Mouse (Mus musculus) ES-Bruce4 (cell line): ENCODE results near the gene Stub1. TPM values are rescaled to one million over a fixed set of nuclear protein-coding genes. Genes with fewer than 3 reads are reported as not detected.

Source experiments
- H3K27ac ChIP-seq: 2 replicates; pipeline ENCODE4 v1.5.1; 2012; ENCODE audit warnings: low read length, inconsistent platforms; ENCODE audit not compliant: insufficient read depth
- H3K27me3 ChIP-seq: 2 replicates; pipeline ENCODE4 v1.6.1; 2012; ENCODE audit warnings: mild to moderate bottlenecking, low read length, inconsistent platforms; ENCODE audit not compliant: control insufficient read depth, poor library complexity, insufficient read depth, severe bottlenecking
- H3K36me3 ChIP-seq: 2 replicates; pipeline ENCODE4 v1.6.1; 2012; ENCODE audit warnings: inconsistent platforms, mild to moderate bottlenecking, low read length, moderate library complexity; ENCODE audit not compliant: control insufficient read depth, poor library complexity, insufficient read depth, severe bottlenecking
- H3K4me1 ChIP-seq: one replicate; pipeline ENCODE4 v1.8.1; 2011; ENCODE audit warnings: low read length; ENCODE audit not compliant: control insufficient read depth, insufficient read depth
- H3K4me3 ChIP-seq: 2 replicates; pipeline ENCODE4 v1.5.1; 2011; ENCODE audit warnings: low read depth, mild to moderate bottlenecking, low read length
- H3K9ac ChIP-seq: 2 replicates; pipeline ENCODE4 v1.6.1; 2012; ENCODE audit warnings: low read depth, mild to moderate bottlenecking, inconsistent platforms; ENCODE audit not compliant: poor library complexity, severe bottlenecking
- H3K9me3 ChIP-seq: replicated peaks from 2 replicates; pipeline ENCODE4 v1.6.1; 2012; ENCODE audit warnings: mild to moderate bottlenecking, low read length, inconsistent platforms; ENCODE audit not compliant: control insufficient read depth, poor library complexity, insufficient read depth, severe bottlenecking
- CTCF ChIP-seq: IDR thresholded peaks from one replicate; pipeline ENCODE4 v1.8.1; 2011; ENCODE audit warnings: low read depth, low read length
- EP300 ChIP-seq: IDR thresholded peaks from 2 replicates; pipeline ENCODE4 v1.6.1; 2011; ENCODE audit warnings: low read depth, low read length; ENCODE audit not compliant: insufficient read depth
- POLR2A ChIP-seq: IDR thresholded peaks from one replicate; pipeline ENCODE4 v1.8.1; 2011; ENCODE audit warnings: low read length; ENCODE audit not compliant: insufficient read depth
- polyA plus RNA-seq: library from polyadenylated mRNA; stranded (reverse); fragments of >200 nt; gene quantifications from 2 replicates; pipeline ENCODE4 v1.2.4, GENCODE M21; 2011; ENCODE audit warnings: low read depth; ENCODE audit not compliant: missing spikeins, insufficient read depth, insufficient read length

Gene Stub1
- polyA plus RNA-seq, 1 experiment = 97.8 TPM

DNA sequence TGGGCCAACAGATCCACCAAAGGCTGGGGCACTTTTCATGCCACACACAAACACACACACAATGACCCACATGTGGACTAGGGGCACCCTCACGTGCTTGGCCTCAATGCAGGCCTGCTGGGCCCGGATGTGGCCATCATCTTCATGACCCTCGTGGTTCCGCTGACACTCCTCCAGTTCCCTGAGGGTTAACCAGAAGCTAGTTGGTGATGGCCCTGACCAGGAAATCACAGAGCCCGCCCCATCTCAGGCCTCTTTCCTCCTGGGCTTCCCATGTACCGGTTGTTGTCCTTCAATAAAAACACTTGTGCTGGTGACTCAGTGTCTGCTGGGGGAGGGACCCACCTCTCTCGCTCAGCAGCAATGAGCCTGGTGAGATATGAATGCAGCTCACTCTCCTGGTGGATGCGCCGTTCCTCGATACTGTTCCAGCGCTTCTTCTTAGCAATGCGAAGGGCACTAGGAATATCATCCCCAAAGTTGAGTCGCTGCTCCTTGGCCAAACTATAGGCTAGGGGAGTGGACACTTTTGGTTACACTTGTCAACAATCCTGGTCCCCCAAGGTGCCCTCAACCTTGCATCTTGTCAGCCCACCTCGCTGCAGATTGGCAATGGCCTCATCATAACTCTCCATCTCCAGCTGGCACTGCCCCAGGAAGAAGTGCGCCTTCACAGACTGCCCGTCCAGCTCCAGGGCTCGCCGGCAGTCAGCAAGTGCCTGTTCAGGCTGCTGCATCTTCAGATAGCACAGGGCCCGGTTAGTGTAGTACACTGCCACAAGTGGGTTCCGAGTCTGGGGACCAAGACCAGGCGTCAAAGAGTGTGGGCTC, 1.5 kb downstream of the Stub1 start:
- Histone ChIP-seq H3K9ac (peak overlapping the region; percentile 86), H3K36me3 (peaks cover 16% of the 10 kb centered on the region), H3K4me1 (peaks cover 4% of the 10 kb centered on the region)

DNA sequence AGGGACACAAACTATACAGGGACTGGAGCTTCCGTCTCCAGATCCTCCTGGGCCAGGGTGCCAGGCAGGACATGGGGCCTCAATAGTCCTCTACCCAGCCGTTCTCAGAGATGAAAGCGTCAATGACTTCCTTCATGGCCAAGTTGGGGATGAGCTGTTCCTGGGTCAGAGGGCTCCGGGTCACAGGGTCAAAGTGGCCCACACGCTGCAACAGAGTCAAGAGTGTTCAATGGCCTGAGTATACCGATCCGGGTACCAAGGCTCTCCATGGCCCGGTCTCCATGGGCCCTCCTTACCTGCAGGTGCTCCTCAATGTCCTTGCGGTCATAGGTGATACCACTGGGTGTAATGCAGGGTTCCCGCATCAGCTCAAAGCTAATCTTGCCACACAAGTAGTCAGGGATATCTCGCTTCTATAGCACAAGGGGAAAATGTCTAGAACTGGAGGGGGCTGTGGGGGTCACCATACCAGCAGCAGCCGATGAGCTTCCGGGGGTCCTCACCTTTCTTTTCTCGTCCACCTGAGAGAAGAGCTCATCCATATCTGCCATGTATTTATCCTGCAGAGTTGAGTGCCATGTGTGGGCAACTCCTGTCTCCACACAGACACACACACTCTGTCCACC, 2.3 kb downstream of the Stub1 start:
- H3K27me3 ChIP-seq = no peaks in the 10 kb centered on the region
- no peak overlapping the region for H3K4me3 ChIP-seq
- no peak overlapping the region for H3K27ac ChIP-seq
- TF ChIP-seq POLR2A = no peak
- no peak for TF ChIP-seq CTCF
- TF ChIP-seq EP300 = no peak
- H3K9ac ChIP-seq = no peak overlapping the region
- H3K4me1 ChIP-seq = peaks cover 4% of the 10 kb centered on the region
- peaks cover 16% of the 10 kb centered on the region for H3K36me3 ChIP-seq
- no peaks in the 10 kb centered on the region for H3K9me3 ChIP-seq

More for the DNA sequence above, 1.5 kb downstream of the Stub1 start:
- no peaks in the 10 kb centered on the region for H3K9me3 ChIP-seq
- TF ChIP-seq CTCF (no peak), EP300 (no peak), POLR2A (no peak)
- H3K27ac ChIP-seq = no peak overlapping the region
- no peaks in the 10 kb centered on the region for H3K27me3 ChIP-seq
- H3K4me3 ChIP-seq = peak overlapping the region; percentile 82

DNA sequence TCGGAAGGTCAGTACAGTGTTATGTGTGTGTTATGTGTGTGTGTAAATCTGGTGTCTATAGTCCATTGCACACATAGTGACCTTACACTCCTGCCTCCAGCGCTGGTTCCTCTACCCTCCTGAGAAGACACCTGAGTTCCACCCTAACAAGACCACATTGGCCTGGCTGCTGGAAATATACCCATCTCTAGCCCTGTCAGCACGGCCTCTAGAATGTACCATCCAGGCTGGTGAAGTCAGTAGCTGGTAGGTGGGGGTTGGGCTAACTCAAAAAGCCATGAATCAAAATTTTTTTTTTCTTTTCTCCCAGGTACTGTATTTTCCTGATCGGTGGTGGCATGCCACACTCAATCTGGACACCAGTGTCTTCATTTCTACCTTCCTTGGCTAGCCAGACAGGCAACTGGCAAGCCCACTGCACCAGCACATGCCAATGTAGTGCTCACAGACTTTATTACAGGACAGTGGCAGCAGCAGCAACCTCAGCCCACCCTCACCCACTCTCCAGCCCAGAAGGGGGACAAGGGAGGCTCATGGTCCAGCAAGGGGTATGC, 2.9 kb downstream of the Stub1 start:
- Histone ChIP-seq H3K4me1 (peaks cover 4% of the 10 kb centered on the region), H3K9ac (no peak overlapping the region), H3K36me3 (peaks cover 16% of the 10 kb centered on the region), H3K27me3 (no peaks in the 10 kb centered on the region), H3K27ac (no peak overlapping the region), H3K4me3 (no peak overlapping the region), H3K9me3 (no peaks in the 10 kb centered on the region)
- TF ChIP-seq POLR2A (no peak), EP300 (no peak), CTCF (no peak)

DNA sequence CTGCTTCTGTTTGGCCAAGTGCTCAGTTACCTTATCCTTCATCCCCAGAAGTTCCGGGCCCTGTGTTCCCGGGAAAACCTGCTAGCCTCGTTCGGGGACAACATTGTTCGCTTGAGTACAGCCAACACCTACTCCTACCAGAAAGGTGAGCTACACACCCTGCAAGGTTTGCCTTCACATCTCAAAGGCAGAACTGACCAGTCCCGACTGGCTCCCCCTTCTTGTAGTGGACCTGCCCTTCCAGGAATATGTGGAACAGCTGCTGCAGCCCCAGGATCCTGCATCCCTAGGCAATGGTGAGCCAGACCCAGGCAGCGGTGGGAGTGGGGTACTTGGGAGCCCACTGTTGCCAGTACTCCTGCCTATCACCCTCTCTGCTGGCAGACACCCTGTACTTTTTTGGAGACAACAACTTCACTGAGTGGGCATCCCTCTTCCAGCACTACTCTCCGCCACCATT, 3.6 kb downstream of the Stub1 start:
- Histone ChIP-seq H3K27ac (peak overlapping the region; percentile 23; the same call in 1 of the 2 replicates), H3K27me3 (no peaks in the 10 kb centered on the region), H3K36me3 (peaks cover 16% of the 10 kb centered on the region), H3K4me1 (peaks cover under 1% of the 10 kb centered on the region), H3K4me3 (peak overlapping the region; percentile 81), H3K9ac (peak overlapping the region; percentile 36), H3K9me3 (no peaks in the 10 kb centered on the region)
- no peak for TF ChIP-seq POLR2A
- no peak for TF ChIP-seq CTCF
- TF ChIP-seq EP300 = no peak

DNA sequence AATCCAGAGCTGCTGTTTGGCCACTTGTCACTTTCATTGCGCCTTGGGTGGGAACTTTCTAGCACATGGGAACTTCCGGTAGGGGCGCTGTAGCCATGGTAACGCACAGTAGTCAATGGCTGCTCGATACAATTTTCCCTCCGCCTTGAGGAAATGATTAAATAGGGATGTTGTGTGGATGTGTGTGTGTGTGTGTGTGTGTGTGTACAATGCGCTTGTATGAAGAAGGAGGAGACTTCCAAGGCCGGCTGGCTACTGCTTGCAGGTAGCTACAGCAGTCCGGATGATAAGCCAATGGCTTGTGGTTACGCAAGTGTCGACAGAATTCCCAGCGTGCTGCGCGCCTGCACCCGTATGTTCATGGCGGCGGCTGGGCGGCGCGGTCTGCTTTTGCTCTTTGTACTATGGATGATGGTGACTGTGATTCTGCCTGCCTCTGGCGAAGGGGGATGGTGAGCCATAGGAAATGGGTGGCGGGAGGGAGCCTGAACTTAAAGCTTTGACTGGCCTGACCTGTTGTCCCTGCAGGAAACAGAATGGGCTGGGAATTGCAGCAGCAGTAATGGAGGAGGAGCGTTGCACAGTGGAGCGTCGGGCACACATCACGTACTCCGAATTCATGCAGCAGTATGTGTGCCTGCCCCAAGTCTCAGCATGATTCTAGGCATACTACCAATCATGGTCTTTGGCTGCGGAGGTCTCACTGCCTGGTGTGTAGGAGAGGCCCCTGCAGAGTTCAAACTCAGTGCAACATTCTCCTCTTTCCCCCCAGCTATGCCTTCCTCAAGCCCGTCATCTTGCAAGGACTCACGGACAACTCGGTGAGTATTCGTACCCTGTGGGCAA, 4.3 kb downstream of the Stub1 start, which contains the start of gene Jmjd8:
TSS of gene Jmjd8 (plus strand) at position 156 of the 846 bp plus-strand sequence.
- peak within 1 kb of the TSS; percentile 36 for H3K9ac ChIP-seq
- peak within 1 kb of the TSS; percentile 81 for H3K4me3 ChIP-seq
- TF ChIP-seq EP300 (no peak), POLR2A (peak; percentile 72), CTCF (peak; percentile 15)
- H3K4me1 ChIP-seq = no peaks in the 10 kb centered on the region
- peaks cover 16% of the 10 kb centered on the region for H3K36me3 ChIP-seq
- H3K9me3 ChIP-seq = no peaks in the 10 kb centered on the region
- peak within 1 kb of the TSS; percentile 23; the same call in 1 of the 2 replicates for H3K27ac ChIP-seq
- no peaks in the 10 kb centered on the region for H3K27me3 ChIP-seq
